Mouse (Mus musculus) gastrocnemius, adult 18-20 months (tissue): ENCODE results near the gene Commd6. TPM values are rescaled to one million over a fixed set of nuclear protein-coding genes. Genes with fewer than 3 reads are reported as not detected.

ENCODE experiments used
- DNase-seq: peaks from one replicate; pipeline ENCODE4 v3.0.0; 2021; ENCODE audit warnings: low spot score
- long read RNA-seq, 2 experiments: library from polyadenylated mRNA; stranded (forward); transcript quantifications; one replicate each; pipeline ENCODE4 v2.0.0; 2021
- total RNA-seq, 2 experiments: library from RNA; stranded (reverse); gene quantifications; 2 replicates each; pipeline ENCODE4 v1.2.3; 2021

Gene Commd6
- total RNA-seq, result 10 to 100 TPM; 12.5 to 16.7 TPM
- long read RNA-seq, experiment 1, partial matches to known transcripts, result 0 of 2 reads
- long read RNA-seq, experiment 1, other reads (novel, unspliced or antisense), result 1 of 2 reads
- long read RNA-seq, experiment 2, partial matches to known transcripts, result 0 of 1 reads
- long read RNA-seq, experiment 2, other reads (novel, unspliced or antisense), result 1 of 1 reads

DNA sequence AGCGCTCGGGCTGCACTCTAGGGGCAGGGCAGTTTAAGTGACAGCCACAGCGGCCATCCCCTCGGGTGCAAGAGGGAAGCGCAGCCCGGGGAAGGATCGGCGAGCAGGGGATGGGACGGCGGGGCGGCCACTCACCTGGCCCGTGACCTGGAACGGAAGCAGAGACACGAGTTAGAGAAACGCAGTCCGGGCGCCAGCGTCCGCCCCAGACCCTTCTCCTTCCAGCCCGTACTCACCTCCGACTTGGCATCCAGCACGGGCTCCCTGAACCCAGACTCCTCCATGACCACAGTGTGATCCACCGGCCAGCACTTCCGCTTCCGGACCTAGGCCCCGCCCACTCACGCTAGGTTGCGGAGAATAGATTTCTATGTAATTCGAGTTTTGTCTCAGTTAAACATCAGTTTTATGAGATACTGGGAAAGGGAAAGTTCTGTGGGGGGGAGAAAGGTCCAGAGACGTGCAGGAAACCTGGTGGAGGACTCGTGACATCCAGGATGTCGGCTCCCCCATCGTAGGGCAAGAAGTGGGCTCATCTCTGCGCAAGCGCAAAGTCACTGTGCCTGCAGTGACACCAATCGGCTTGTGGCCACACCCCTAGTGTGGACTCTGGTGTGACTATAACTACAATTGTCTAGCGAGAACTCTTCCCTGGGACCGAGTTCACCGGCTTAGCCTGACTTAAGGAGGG lies at the start of gene Commd6:
Gene Commd6, minus strand, starts transcription at position 534 of the 691 bp plus-strand sequence.
- peak; percentile 93 for DNase-seq

DNA sequence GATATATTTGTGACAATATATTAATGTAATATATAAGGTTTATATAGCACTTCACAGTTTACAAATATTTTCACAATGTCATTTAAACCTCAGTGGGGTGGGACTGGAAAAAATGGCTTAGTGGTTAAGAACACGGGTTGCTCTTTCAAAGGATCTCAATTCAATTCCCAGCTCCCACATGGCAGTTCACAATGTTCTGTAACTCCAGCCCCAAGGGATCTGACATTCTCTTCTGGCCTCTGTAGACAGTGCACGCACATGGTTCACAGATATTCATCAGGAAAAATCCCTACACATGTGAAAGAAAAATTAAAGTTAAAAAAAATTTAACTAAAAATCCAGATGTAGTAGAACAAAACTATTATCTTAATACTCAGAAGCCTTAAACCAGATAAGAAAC lies 47.9 kb upstream of the Commd6 start:
- DNase-seq, result peak; percentile 27

DNA sequence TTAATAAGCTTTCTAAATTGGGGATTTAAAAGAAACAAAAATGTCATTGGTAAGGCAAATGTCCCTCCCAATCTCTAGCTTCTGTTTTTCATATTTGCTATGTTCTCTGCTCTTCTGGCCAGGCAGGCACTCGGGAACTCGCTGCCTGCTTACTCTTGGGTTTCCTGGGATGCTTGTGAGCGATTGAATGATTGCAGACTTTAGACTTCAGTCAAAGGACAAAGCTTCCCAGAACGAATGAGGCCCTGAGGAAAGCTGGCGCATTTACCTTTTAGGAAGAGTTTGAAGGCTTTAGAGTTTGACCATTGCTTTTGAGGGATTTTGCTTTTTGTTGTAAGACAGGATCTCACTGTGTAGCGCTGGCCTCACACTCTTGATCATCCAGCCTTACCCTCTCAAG lies 47.2 kb upstream of the Commd6 start:
- no peak for DNase-seq

DNA sequence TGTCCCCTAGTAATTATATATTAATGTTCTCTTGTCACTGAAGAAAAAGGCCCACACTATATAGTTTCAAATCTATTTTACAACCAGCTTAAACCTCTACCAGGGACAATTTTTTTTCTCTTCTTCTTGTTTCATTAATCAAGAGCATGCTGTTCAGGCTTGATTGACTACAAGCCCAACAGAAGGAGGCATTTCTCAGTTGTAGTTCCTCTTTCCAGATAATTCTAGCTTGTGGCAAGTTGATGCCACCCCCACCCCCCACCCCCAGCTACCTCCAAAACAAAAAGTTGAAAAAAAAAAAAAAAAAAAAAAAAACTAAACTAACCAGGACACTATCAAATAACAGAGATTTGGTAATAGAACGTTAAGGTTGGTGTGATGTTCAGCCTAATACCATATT lies 31.7 kb upstream of the Commd6 start:
- no peak for DNase-seq

DNA sequence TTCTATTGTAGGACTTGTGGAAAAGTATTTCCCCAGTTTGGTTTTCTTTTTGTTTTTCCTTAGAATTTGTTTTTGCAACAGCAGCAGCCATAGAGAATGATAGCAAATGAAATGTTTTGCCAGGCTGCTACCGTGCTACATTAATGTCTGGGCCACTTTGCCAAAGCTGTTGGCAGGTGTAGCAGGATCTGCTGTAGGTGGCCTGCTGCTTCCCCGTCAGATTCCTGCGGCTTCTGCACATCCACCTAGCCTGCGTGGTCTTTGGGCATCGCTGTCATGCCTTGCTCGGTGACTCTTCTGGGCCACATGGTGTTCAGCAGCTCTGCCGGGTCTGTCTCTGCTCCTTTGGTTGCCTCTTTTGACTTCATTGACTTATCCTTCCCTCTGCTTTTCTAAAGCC lies 28.1 kb upstream of the Commd6 start:
- DNase-seq, result no peak

GRCm38 (mm10) chr14:101666536-101666935 lies 26.1 kb upstream of the Commd6 start:
- DNase-seq, result no peak

DNA sequence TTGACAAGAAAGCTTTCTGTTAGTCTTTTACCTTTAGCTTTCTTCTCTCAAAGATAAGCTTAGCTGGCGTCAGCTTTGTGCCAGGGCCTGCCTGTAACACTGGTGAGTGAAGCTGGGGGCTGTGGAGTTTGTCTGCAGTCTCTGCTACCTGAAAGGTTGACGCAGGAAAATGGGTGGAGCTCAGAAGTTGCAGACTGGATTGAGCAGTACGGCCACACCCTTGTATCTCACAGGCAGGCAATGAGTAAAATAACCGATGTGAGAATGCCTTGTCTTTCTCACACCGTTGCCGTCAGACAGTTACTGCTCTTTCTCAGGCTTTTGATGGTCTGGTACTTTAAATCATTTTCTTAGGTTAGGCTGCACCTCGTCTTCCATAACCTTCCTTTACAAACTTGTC lies 25.6 kb upstream of the Commd6 start:
- no peak for DNase-seq

DNA sequence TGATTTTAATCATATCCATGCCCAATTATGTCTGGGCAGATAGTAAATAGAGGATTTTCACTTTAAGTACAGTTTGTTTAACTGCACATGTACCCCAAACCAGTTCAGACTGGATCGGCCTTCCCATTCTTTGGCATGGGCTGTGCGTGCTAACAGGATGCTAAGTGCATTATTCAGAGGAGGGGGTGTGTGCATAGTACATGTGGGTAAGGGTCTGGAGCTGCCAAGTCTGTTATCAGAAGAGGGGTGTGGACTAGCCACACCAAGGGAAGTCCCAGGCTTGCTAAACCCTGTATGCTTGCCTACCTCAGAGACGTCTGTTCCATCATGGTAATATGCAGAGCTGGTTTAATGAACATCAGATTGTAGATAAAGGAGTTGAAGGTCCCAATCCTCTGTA lies 23.8 kb upstream of the Commd6 start:
- DNase-seq, result no peak

DNA sequence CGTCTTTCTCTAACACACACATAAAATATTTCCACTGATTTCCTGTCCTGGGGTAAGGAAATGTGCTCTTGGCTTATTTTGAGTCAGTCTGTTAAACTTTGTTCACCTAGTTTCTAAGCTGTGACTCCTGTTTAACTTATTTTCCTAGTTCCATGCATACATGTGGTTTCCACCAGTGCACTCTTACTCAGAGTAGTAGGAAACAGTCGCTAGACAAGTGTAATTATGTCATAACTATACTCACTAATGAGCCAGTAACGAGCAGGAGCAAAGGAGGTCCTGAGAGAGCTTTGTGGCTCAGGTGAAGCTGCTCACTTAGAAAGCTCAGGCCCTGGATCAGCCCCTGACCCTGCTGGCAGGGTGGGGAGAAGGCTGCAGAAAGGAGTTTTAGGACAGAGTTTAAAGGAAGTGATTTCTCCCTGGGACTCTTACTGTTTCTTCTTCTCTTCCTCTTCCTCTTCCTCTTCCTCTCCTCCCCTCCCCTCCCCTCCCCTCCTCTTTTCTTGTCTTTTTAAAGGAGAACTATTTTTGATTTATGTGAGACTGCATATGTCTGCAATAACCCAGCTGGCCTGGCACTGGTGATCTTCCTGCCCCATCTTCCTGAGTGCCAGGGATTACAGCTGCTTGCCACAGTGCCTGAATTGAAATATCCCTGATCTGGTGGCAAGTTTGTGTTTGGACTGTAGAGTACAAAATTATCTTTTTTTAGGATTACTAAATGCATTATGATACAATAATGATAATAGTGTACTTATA lies 21.3 kb upstream of the Commd6 start:
- DNase-seq, result no peak

GRCm38 (mm10) chr14:101656307-101656706 lies 15.8 kb upstream of the Commd6 start:
- no peak for DNase-seq

DNA sequence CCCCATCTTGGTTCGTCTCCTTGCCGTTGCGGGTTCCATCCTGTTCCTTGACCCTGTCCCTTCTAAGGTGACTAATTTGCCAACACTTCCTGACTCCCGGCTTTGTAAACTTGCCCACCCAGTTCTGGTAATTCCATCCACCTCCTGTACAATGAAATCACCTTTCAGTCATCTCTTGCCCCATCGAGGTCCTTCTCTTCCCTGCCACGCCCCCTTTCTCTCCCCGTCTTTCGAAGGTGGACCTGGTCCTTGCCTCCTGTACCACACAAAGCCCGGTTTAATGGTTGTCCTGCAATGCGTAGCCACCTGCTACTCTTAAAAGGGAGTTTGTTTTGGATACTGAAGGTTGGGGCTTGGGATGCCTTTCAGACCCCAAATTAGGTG lies 14.0 kb upstream of the Commd6 start:
- no peak for DNase-seq

DNA sequence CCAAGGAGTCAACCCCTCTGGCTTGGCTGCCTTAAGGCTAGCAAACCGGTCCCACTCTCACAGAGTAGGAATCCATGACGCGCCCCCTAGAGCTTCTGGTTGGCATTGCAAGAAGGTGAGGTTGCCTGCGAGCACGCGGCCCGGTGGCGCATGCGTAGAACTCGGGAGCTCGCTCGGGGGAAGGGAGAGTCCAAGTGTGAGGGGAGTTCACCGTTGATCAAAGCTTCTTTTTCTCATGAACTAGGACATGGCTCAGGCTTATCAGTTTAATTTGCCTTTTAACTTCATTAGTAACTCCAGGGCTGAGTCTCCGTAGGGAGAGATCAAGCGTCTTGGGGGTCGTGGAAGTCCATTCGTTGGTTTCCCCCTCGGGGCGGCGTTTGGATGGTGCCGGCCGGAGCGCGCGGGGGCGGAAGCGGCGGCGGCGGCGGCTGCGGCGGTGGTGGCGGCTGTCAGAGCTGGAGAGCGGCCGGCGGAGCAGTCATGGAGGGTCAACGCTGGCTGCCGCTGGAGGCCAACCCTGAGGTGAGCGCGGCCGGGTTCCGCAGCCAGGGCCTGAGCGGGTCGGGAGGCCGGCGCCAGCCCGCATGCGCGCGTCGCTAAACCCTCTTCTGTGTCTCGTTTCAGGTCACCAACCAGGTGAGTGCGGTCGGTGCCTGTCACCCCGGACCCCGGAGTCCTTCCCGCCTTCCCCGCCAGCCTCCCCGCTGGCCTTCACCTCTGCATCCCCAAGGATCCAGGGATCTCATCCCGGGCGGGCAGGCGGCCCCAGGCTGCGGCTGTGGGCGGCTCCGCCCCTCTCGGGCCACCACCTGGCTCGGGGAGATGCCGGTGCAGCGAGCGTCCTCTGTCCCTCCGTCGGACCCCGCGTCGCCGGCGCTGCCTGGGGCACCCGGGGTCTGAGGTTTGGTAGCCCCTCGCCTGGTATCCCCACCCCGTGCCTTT lies 13.4 kb upstream of the Commd6 start, which contains the start of gene Uchl3:
Gene Uchl3, plus strand, starts transcription at position 387 of the 945 bp plus-strand sequence.
- peak; percentile 97 for DNase-seq

DNA sequence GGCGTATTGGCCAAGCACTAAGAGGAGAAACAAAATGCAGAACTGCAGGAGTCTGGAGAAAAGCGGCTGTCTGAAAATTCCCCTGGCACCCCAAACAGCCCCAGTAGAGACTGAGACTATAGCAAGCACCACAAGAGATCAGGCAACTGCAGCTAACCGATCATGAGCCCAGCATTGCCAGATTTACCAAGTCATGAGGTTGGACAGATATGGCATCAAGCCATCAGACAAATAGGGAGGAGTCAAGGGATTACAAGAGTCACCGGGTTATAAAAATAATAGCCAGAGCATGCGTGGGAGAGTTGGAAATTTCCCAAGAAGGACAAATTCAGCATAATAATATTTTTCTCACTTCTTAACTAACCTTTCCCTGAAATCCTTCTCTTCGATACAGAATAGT lies 12.1 kb upstream of the Commd6 start:
- no peak for DNase-seq

- DNase-seq, result no peak
Measured at GRCm38 (mm10) chr14:101650551-101650950, 10.1 kb upstream of the Commd6 start.

DNA sequence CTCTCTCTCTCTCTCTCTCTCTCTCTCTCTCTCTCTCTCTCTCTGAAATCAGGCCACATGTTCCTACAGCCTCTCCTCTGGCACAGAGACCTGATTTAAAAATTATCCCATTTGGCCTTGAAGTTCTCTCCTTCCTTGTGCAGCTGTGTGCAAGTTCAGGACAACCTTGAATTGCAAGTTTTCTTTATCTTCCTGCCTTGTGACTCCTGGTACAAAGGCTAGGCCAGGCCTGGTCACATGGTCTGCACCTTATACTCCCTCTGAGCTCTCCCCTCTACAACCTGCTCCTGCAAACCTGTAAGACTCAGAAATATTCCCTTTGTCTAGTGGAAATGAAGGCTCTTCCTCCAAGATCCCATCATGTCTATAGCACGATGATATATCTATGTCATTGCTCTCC lies 4.5 kb upstream of the Commd6 start:
- DNase-seq, result no peak

DNA sequence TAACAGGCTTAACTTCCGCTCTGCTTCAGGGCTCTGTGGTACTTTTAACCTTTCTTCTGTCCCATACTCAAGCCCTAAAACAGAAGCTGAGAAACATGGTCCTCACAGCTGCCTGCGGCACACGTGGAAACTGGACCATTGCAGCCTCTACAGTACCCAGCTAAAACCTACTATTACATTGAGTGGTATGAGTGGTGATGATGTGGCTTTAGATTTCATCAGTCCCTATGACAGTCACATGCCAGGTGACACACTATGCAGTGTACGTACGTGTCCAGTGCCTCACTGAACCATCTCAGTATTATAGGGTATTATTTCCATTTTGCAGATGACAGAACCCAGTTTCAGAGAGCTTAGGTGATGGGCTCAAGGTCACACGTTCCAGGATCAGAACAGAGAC lies 3.1 kb downstream of the Commd6 start:
- no peak for DNase-seq

- DNase-seq, result no peak
Measured at GRCm38 (mm10) chr14:101635765-101636164, 4.7 kb downstream of the Commd6 start.

DNA sequence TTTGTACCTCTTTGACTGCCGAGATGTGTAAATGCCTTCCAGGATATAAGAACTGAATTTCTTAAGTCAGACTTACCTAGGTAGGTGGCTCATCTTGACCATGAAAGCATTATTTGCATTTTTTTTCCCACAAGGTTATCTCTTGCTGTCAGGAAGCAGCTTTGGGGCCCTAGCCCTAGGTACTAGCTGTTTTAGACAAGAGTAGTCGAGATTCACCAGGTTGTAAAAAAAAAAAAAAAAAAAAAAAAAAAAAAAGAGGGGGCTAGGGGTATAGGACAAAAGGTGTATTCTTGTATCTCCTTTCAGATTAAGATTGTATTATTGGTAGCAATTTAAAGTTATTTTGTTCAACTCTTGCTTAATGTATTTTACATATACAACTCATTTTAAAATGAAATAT lies 9.9 kb downstream of the Commd6 start:
- DNase-seq, result no peak

DNA sequence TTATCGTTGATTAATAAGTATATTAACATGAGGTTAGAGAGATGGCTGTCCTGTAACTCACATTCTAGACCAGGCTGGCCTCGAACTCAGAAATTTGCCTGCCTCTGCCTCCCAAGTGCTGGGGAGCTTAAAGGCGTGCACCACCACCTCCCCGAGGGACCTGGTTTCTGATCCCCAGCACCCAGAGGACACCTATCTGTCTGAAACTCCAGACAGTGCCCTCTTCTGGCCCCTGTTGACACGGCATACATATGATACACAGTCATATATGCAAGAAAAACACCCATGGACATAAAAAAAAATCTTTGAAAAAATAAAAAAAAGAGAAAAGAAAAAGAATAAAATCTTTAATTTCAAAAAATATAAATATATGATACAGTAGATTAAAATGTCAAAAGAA lies 22.8 kb downstream of the Commd6 start:
- DNase-seq, result no peak

DNA sequence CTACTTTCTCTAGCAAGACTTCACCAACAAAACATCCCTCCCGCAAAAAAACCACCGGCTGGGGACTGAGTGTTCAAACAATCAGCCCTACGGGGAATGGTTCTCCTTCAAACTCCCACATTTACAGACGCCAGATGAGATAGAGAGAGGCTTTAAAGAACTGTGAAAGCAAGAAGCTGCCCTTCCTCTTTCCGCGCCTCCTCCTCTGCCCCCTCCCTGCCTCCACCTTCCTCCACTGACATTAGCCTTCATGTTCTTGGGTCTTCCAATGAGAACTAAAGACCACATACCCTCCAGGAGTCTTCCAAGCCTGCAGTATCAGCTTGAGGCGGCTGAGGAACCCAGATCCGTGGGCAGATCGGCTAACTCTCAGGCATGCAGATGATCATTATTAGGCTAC lies 24.3 kb downstream of the Commd6 start:
- no peak for DNase-seq

GRCm38 (mm10) chr14:101613206-101613605 lies 27.3 kb downstream of the Commd6 start:
- no peak for DNase-seq

DNA sequence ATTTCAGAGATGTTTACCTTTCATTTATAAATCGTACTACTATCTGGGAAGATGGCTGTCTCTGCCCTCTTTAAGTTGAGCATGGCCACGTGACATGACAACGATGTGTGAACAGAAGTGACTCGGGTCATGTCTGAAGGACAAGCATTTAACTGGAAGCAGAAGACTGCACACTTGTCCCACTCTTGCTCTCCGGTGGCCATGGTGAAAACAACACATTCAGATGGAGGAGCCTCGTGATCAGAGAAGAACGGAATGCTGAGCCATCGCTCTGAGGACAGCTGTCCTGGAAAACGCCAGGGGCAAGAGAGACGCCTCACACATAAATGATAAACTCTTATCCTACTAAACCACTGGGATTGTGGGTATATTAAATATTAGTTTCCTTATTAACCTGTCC lies 29.8 kb downstream of the Commd6 start:
- DNase-seq, result no peak
